Mouse (Mus musculus) lung, adult 2 months (tissue): ENCODE measurements around the gene Nfkbiz.

ENCODE experiments used
- CTCF ChIP-seq: fragments of 200-500 bp; IDR thresholded peaks from 2 replicates; pipeline ENCODE4 v1.5.1; 2011; ENCODE audit warnings: mild to moderate bottlenecking, low read length, control low read depth; ENCODE audit not compliant: insufficient read depth
- POLR2A ChIP-seq: fragments of 200-500 bp; IDR thresholded peaks from 2 replicates; pipeline ENCODE4 v1.6.1; 2011; ENCODE audit warnings: low read depth, mild to moderate bottlenecking, control low read depth, low read length, borderline replicate concordance; ENCODE audit errors: extremely low read depth

DNA sequence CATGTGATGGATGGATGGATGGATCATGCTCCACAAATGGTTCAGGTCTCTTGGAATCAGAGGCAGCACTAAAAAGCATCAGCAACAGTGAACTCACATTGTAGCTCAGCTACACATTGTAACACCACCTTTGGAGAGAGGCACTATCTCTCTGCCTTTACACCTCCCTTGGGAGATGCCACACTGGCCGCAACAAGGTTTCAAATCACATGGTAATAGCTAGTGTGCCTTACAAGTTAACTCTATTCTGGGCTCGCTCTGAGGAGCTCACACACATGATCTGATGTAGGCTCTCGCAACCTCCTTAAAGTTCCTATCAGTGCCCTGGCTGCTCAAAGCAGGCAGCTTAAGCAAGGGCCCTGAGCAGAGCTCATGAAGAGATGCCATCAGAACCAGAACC, 11.8 kb upstream of the Nfkbiz start:
- TF ChIP-seq POLR2A (no peak), CTCF (no peak)
